Mouse (Mus musculus) limb, embryonic 14.5 days (tissue): ENCODE data around the gene Canx. TPM values are rescaled to one million over a fixed set of nuclear protein-coding genes. Genes with fewer than 3 reads are reported as not detected.

Experiments used
- ATAC-seq: fragments of 200-750 bp; cut with Nextera tagmentation; 2 replicates; pipeline ENCODE4 v1.8.0; 2017; ENCODE audit warnings: low read depth, moderate number of reproducible peaks, moderate TSS enrichment; ENCODE audit not compliant: low FRiP score
- DNase-seq: peaks from one replicate; pipeline ENCODE4 v3.0.0-alpha.2; 2015; ENCODE audit warnings: low spot score
- H3K27ac ChIP-seq: fragments of 300-500 bp; sonication (generic); replicated peaks from 2 replicates; pipeline ENCODE4 v1.5.1; 2014; ENCODE audit warnings: low read depth, mild to moderate bottlenecking, low read length, moderate library complexity, mixed read lengths
- H3K27me3 ChIP-seq: fragments of 300-500 bp; sonication (generic); 2 replicates; pipeline ENCODE4 v1.6.1; 2014; ENCODE audit warnings: low read length, mixed read lengths; ENCODE audit not compliant: control insufficient read depth, insufficient read depth
- H3K36me3 ChIP-seq: fragments of 300-500 bp; sonication (generic); 2 replicates; pipeline ENCODE4 v1.6.1; 2014; ENCODE audit warnings: mild to moderate bottlenecking, low read length, moderate library complexity, mixed read lengths; ENCODE audit not compliant: control insufficient read depth, insufficient read depth
- H3K4me1 ChIP-seq: fragments of 300-500 bp; sonication (generic); 2 replicates; pipeline ENCODE4 v1.6.1; 2014; ENCODE audit warnings: antibody characterized with exemption, low read length, mixed read lengths; ENCODE audit not compliant: control insufficient read depth, insufficient read depth
- H3K4me2 ChIP-seq: fragments of 300-500 bp; sonication (generic); replicated peaks from 2 replicates; pipeline ENCODE4 v1.6.1; 2014; ENCODE audit warnings: low read depth, mild to moderate bottlenecking, low read length, moderate library complexity; ENCODE audit not compliant: severe bottlenecking
- H3K4me3 ChIP-seq: fragments of 300-500 bp; sonication (generic); replicated peaks from 2 replicates; pipeline ENCODE4 v1.5.1; 2014; ENCODE audit warnings: low read length
- H3K9ac ChIP-seq: fragments of 300-500 bp; sonication (generic); 2 replicates; pipeline ENCODE4 v1.6.1; 2014; ENCODE audit warnings: mild to moderate bottlenecking, low read depth, low read length, moderate library complexity; ENCODE audit not compliant: severe bottlenecking
- H3K9me3 ChIP-seq: fragments of 300-500 bp; sonication (generic); 2 replicates; pipeline ENCODE4 v1.6.1; 2016; ENCODE audit warnings: low read length; ENCODE audit not compliant: control insufficient read depth
- POLR2A ChIP-seq: fragments of 200-500 bp; IDR thresholded peaks from 2 replicates; pipeline ENCODE4 v1.8.0; 2012; ENCODE audit warnings: inconsistent platforms, mild to moderate bottlenecking, moderate library complexity, borderline replicate concordance; ENCODE audit not compliant: insufficient read depth, insufficient read length; ENCODE audit errors: extremely low read depth
- WGBS: fragments of 180-500 bp; shearing (Covaris S2); extraction: QIAGEN DNeasy Blood & Tissue Kit; methylation state at CpG from one replicate; pipeline ENCODE4 v1.1.7; 2014; 5-methylcytosine and 5-hydroxymethylcytosine counted together
- polyA plus RNA-seq, 2 experiments: library from polyadenylated mRNA; depleted of rRNA in 1 of 2; stranded (reverse) in 1 of 2; unstranded in 1 of 2; fragments of >200 nt; fragmentation: Nextera tagmentation in 1 of 2; extraction: Ambion mirVana in 1 of 2; gene quantifications; 2 replicates each; pipeline versions ENCODE4 v1.2.1 to v1.2.3; 2012 to 2014

Canx gene
- polyA plus RNA-seq, 2 experiments, result 208 to 244 TPM

DNA sequence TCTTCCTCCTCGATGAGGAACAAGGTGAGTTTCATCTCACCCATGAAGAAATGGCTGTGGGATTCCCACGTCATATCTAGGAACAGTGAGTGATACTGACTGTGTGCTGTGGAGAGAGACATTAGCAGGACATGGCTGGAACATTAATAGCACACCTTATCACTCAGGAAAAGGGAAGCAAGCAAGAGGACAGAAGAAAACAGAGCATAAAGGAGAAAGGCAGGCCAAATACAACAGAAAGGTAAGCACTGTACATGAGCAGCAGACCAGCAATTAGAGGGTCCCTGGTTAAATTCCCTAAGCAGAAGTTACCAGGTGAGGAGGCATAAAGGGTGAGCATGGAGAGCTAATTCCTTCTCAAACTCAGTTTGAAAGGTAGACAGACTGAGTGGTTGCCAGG is 50.4 kb downstream of the Canx start:
- H3K4me2 ChIP-seq, result no peak overlapping the region
- no peaks in the 10 kb centered on the region for H3K9me3 ChIP-seq
- no peak overlapping the region for H3K4me3 ChIP-seq
- WGBS, result 88% methylated on average over 2 of the region's 2 CpGs
- no peak for TF ChIP-seq POLR2A
- no peak for ATAC-seq
- no peaks in the 10 kb centered on the region for H3K27me3 ChIP-seq
- no peaks in the 10 kb centered on the region for H3K36me3 ChIP-seq
- H3K4me1 ChIP-seq, result no peaks in the 10 kb centered on the region
- DNase-seq, result no peak
- H3K9ac ChIP-seq, result no peak overlapping the region
- H3K27ac ChIP-seq, result no peak overlapping the region

DNA sequence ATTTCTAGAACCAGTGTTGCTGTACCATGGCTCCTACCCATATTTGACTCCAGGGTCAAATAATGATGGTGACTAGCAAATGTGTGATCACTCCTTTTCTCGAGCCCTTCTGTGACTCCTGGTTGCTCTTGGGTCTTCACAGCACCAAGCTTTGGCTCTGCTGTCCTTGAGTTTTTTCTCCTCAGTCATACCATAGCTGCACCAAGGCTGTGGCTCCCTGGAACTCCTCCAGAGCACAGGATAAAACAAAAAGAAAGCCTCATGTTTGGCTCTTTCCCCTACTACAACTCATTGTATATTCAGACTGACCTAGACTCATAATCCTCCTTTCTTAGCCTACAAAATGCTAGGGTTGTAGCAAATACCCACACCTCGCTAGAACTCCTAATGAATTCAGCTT is 52.7 kb downstream of the Canx start:
- WGBS, result 91% methylated on average over 2 of the region's 2 CpGs
- no peak for TF ChIP-seq POLR2A
- no peaks in the 10 kb centered on the region for H3K4me1 ChIP-seq
- no peak for ATAC-seq
- no peak overlapping the region for H3K4me2 ChIP-seq
- H3K4me3 ChIP-seq, result no peak overlapping the region
- no peak overlapping the region for H3K9ac ChIP-seq
- no peak overlapping the region for H3K27ac ChIP-seq
- DNase-seq, result no peak
- peaks cover 3% of the 10 kb centered on the region; the same call in 1 of the 2 replicates for H3K36me3 ChIP-seq
- no peaks in the 10 kb centered on the region for H3K9me3 ChIP-seq
- H3K27me3 ChIP-seq, result no peaks in the 10 kb centered on the region

DNA sequence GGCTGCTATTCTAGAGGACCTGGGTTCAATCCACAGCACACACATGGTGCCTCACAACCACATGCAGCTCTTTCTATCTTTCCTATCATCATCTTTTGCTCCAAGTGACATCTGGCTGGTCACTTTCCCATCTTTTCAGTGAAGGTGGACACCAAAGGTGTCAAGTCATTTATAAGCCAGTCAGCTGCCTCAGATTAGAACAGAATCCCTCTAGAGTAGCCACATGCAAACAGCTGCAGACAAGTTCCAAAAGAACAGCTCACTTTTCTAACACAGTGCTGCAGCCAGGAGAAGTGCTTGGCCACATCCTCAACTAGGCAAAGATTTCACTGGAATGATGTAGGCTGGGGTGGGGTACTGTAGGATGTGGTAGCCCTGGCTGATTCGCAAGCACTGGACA is 55.6 kb downstream of the Canx start:
- Histone ChIP-seq H3K9ac (no peak overlapping the region), H3K4me2 (no peak overlapping the region), H3K9me3 (no peaks in the 10 kb centered on the region), H3K4me1 (no peaks in the 10 kb centered on the region), H3K36me3 (peaks cover 29% of the 10 kb centered on the region), H3K4me3 (no peak overlapping the region), H3K27ac (no peak overlapping the region), H3K27me3 (no peaks in the 10 kb centered on the region)
- 93% methylated on average over 1 of the region's 1 CpGs for WGBS
- no peak for ATAC-seq
- no peak for TF ChIP-seq POLR2A
- DNase-seq, result no peak

DNA sequence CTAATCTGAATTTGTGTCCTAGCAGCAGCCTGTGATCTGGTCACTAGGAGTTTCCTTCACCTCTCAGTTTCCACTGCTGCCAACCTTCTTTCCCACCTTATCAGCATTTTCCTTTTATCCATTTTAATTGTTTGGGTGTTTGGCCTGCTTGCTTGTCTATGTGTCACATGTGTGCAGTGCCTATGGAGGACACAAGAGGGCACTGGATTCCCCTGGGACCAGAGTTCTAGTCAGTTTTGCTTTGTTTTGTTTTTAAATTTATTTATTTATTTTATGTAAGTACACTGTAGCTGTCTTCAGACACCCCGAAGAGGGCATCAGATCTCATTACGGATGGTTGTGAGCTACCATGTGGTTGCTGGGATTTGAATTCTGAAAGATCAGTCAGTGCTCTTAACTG is 56.3 kb downstream of the Canx start:
- Histone ChIP-seq H3K4me2 (no peak overlapping the region), H3K4me1 (no peaks in the 10 kb centered on the region), H3K27ac (no peak overlapping the region), H3K27me3 (no peaks in the 10 kb centered on the region), H3K9me3 (no peaks in the 10 kb centered on the region), H3K9ac (no peak overlapping the region), H3K4me3 (no peak overlapping the region), H3K36me3 (peaks cover 36% of the 10 kb centered on the region)
- no peak for TF ChIP-seq POLR2A
- WGBS, result 87% methylated on average over 2 of the region's 2 CpGs
- DNase-seq, result no peak
- no peak for ATAC-seq

DNA sequence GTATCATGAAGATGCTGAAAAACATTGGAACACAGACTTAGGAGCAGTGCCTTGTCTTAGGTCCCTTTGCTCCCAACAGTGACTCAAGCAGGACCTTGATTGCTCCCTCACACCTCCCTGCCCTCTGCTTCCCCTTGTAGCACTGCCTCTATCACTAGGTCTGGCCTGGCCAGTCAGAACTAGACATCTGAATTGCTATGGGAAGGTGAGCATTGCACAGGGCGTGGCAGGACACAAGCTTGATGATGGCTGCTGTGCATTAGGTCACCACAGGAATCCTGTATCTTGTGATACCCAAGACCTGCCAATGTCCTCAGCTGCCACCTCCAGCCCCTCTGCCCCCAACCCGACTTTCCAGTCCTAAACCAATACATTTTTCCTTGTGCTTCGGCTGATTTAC is 58.5 kb downstream of the Canx start:
- no peak for TF ChIP-seq POLR2A
- DNase-seq (no peak), ATAC-seq (no peak)
- H3K36me3 ChIP-seq, result peaks cover 53% of the 10 kb centered on the region
- 87% methylated on average over 3 of the region's 3 CpGs for WGBS
- H3K4me3 ChIP-seq, result no peak overlapping the region
- H3K9me3 ChIP-seq, result no peaks in the 10 kb centered on the region
- H3K27ac ChIP-seq, result no peak overlapping the region
- H3K4me1 ChIP-seq, result no peaks in the 10 kb centered on the region
- no peaks in the 10 kb centered on the region for H3K27me3 ChIP-seq
- no peak overlapping the region for H3K9ac ChIP-seq
- H3K4me2 ChIP-seq, result no peak overlapping the region

DNA sequence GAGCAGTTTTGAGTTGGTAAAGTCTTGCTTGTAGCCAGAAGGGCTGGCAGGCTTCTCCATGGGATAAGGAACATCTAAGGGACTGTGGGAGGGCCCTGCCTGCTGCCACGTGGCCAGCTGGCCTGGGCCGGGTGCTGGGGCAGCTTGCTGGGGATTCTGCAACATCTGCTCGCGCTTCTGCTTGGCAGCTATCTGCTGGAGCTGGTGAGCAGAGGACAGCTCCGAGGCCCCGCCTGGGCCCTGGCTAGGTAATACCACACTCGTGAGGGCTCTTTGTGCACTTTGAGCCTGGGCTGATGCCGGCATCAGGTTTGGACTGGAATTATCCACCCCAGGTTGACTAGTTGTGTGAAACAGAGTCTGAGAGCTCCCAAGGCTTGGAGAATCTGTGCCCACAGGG is 59.5 kb downstream of the Canx start:
- Histone ChIP-seq H3K9me3 (no peaks in the 10 kb centered on the region), H3K27ac (no peak overlapping the region), H3K36me3 (peaks cover 63% of the 10 kb centered on the region), H3K4me1 (no peaks in the 10 kb centered on the region), H3K4me2 (no peak overlapping the region), H3K27me3 (no peaks in the 10 kb centered on the region), H3K9ac (no peak overlapping the region), H3K4me3 (no peak overlapping the region)
- TF ChIP-seq POLR2A, result no peak
- ATAC-seq, result no peak
- DNase-seq, result no peak
- 81% methylated on average over 8 of the region's 8 CpGs for WGBS
